Mouse (Mus musculus) stomach, embryonic 15.5 days (tissue): ENCODE measurements at regions not wholly inside any gene's neighbourhood (a gene's known extent, or its start where the extent isn't known, plus 50 kb on each side); places are given as distances from the start of the nearest gene placed in this dataset.
A peak's percentile ranks its signal among the peaks of the same experiment; 100 is the strongest.

Experiments
- ATAC-seq: fragments of 200-750 bp; cut with Nextera tagmentation; 2 replicates; pipeline ENCODE4 v1.8.0; 2017; ENCODE audit warnings: low read depth, moderate number of reproducible peaks, moderate TSS enrichment; ENCODE audit not compliant: insufficient read depth, low FRiP score
- H3K27ac ChIP-seq: fragments of 300-500 bp; sonication (generic); 2 replicates; pipeline ENCODE4 v1.5.1; 2015; ENCODE audit warnings: mild to moderate bottlenecking, inconsistent platforms
- H3K27me3 ChIP-seq: fragments of 300-500 bp; sonication (generic); replicated peaks from 2 replicates; pipeline ENCODE4 v1.6.1; 2015; ENCODE audit warnings: inconsistent platforms
- H3K36me3 ChIP-seq: fragments of 300-500 bp; sonication (generic); 2 replicates; pipeline ENCODE4 v1.6.1; 2015; ENCODE audit warnings: inconsistent platforms
- H3K4me1 ChIP-seq: fragments of 300-500 bp; sonication (generic); 2 replicates; pipeline ENCODE4 v1.6.1; 2015; ENCODE audit warnings: inconsistent platforms
- H3K4me2 ChIP-seq: fragments of 300-500 bp; sonication (generic); 2 replicates; pipeline ENCODE4 v1.6.1; 2015; ENCODE audit warnings: mild to moderate bottlenecking, inconsistent platforms
- H3K4me3 ChIP-seq: fragments of 300-500 bp; sonication (generic); replicated peaks from 2 replicates; pipeline ENCODE4 v1.5.1; 2015; ENCODE audit warnings: inconsistent platforms
- H3K9ac ChIP-seq: fragments of 300-500 bp; sonication (generic); 2 replicates; pipeline ENCODE4 v1.6.1; 2015; ENCODE audit warnings: inconsistent platforms
- H3K9me3 ChIP-seq: fragments of 300-500 bp; sonication (generic); 2 replicates; pipeline ENCODE4 v1.6.1; 2016; ENCODE audit warnings: inconsistent platforms
- WGBS: fragments of 180-500 bp; shearing (Covaris S2); methylation state at CpG from one replicate; pipeline ENCODE4 v1.1.7; 2015; 5-methylcytosine and 5-hydroxymethylcytosine counted together

- H3K36me3 ChIP-seq: no peaks in the 10 kb centered on the region
- H3K4me1 ChIP-seq: peaks cover 4% of the 10 kb centered on the region; the same call in 1 of the 2 replicates
- no peak overlapping the region for H3K4me2 ChIP-seq
- no peak for ATAC-seq
- no peak overlapping the region for H3K4me3 ChIP-seq
- no peaks in the 10 kb centered on the region for H3K9me3 ChIP-seq
- no peaks in the 10 kb centered on the region for H3K27me3 ChIP-seq
- WGBS: 39% methylated on average over 9 of the region's 9 CpGs
- 0 out of 2 replicates have a peak overlapping the region, but pooled peaks have one; percentile 13 for H3K27ac ChIP-seq
- no peak overlapping the region for H3K9ac ChIP-seq
Observed at GRCm38 (mm10) chr13:97487746-97488473, 247.0 kb downstream of the Enc1 start.

GRCm38 (mm10) chr13:97486490-97486889 is 245.6 kb downstream of the Enc1 start:
- Histone ChIP-seq H3K9ac (no peak overlapping the region), H3K4me1 (peaks cover 4% of the 10 kb centered on the region; the same call in 1 of the 2 replicates), H3K4me3 (no peak overlapping the region), H3K4me2 (no peak overlapping the region), H3K9me3 (no peaks in the 10 kb centered on the region), H3K27me3 (no peaks in the 10 kb centered on the region), H3K36me3 (no peaks in the 10 kb centered on the region), H3K27ac (no peak overlapping the region)
- ATAC-seq: no peak
- WGBS: 75% methylated on average over 2 of the region's 2 CpGs

- Histone ChIP-seq H3K4me2 (no peak overlapping the region), H3K27ac (no peak overlapping the region), H3K27me3 (no peaks in the 10 kb centered on the region), H3K4me3 (no peak overlapping the region), H3K9ac (no peak overlapping the region), H3K36me3 (no peaks in the 10 kb centered on the region), H3K4me1 (peaks cover 4% of the 10 kb centered on the region; the same call in 1 of the 2 replicates), H3K9me3 (no peaks in the 10 kb centered on the region)
- 67% methylated on average over 5 of the region's 5 CpGs for WGBS
- ATAC-seq: no peak
Observed at GRCm38 (mm10) chr13:97485886-97486285, 245.0 kb downstream of the Enc1 start.

GRCm38 (mm10) chr13:97484808-97485545 is 244.1 kb downstream of the Enc1 start:
- ATAC-seq: no peak
- 80% methylated on average over 20 of the region's 20 CpGs for WGBS
- H3K4me3 ChIP-seq: no peak overlapping the region

GRCm38 (mm10) chr13:97483681-97484080 is 242.8 kb downstream of the Enc1 start:
- Histone ChIP-seq H3K4me3 (no peak overlapping the region), H3K4me1 (peaks cover 4% of the 10 kb centered on the region; the same call in 1 of the 2 replicates), H3K9me3 (no peaks in the 10 kb centered on the region), H3K9ac (no peak overlapping the region), H3K36me3 (no peaks in the 10 kb centered on the region), H3K27ac (no peak overlapping the region), H3K4me2 (no peak overlapping the region), H3K27me3 (no peaks in the 10 kb centered on the region)
- no peak for ATAC-seq
- WGBS: 87% methylated on average over 8 of the region's 8 CpGs

More at GRCm38 (mm10) chr13:97484808-97485545, 244.1 kb downstream of the Enc1 start:
- H3K9me3 ChIP-seq: no peaks in the 10 kb centered on the region
- no peak overlapping the region for H3K4me2 ChIP-seq
- peaks cover 4% of the 10 kb centered on the region; the same call in 1 of the 2 replicates for H3K4me1 ChIP-seq
- no peak overlapping the region for H3K9ac ChIP-seq
- no peak overlapping the region for H3K27ac ChIP-seq
- H3K36me3 ChIP-seq: no peaks in the 10 kb centered on the region
- H3K27me3 ChIP-seq: no peaks in the 10 kb centered on the region

- H3K4me2 ChIP-seq: no peak overlapping the region
- H3K27me3 ChIP-seq: no peaks in the 10 kb centered on the region
- 95% methylated on average over 3 of the region's 3 CpGs for WGBS
- 0 out of 2 replicates have a peak, but pooled peaks cover under 1% of the 10 kb centered on the region for H3K4me1 ChIP-seq
- no peak overlapping the region for H3K27ac ChIP-seq
- no peaks in the 10 kb centered on the region for H3K9me3 ChIP-seq
- no peak for ATAC-seq
- H3K9ac ChIP-seq: no peak overlapping the region
- H3K4me3 ChIP-seq: no peak overlapping the region
- H3K36me3 ChIP-seq: no peaks in the 10 kb centered on the region
Observed at GRCm38 (mm10) chr13:97482439-97482946, 241.6 kb downstream of the Enc1 start.

GRCm38 (mm10) chr13:97481259-97481658 is 240.4 kb downstream of the Enc1 start:
- Histone ChIP-seq H3K27me3 (no peaks in the 10 kb centered on the region), H3K4me3 (no peak overlapping the region), H3K9ac (no peak overlapping the region), H3K27ac (no peak overlapping the region), H3K4me2 (no peak overlapping the region), H3K4me1 (no peaks in the 10 kb centered on the region), H3K36me3 (no peaks in the 10 kb centered on the region), H3K9me3 (no peaks in the 10 kb centered on the region)
- WGBS: 81% methylated on average over 2 of the region's 2 CpGs
- ATAC-seq: no peak

GRCm38 (mm10) chr13:97479066-97479586 is 238.2 kb downstream of the Enc1 start:
- H3K9me3 ChIP-seq: no peaks in the 10 kb centered on the region
- no peak overlapping the region for H3K4me2 ChIP-seq
- H3K27me3 ChIP-seq: no peaks in the 10 kb centered on the region
- no peak overlapping the region for H3K9ac ChIP-seq
- no peak for ATAC-seq
- no peak overlapping the region for H3K27ac ChIP-seq
- no peak overlapping the region for H3K4me3 ChIP-seq
- 71% methylated on average over 10 of the region's 10 CpGs for WGBS
- no peaks in the 10 kb centered on the region for H3K36me3 ChIP-seq
- H3K4me1 ChIP-seq: no peaks in the 10 kb centered on the region

- Histone ChIP-seq H3K9me3 (no peaks in the 10 kb centered on the region), H3K9ac (no peak overlapping the region), H3K4me1 (no peaks in the 10 kb centered on the region), H3K36me3 (no peaks in the 10 kb centered on the region), H3K4me2 (no peak overlapping the region), H3K4me3 (no peak overlapping the region), H3K27me3 (no peaks in the 10 kb centered on the region), H3K27ac (no peak overlapping the region)
- no peak for ATAC-seq
- WGBS: 80% methylated on average over 3 of the region's 3 CpGs
Observed at GRCm38 (mm10) chr13:97473971-97474365, 233.1 kb downstream of the Enc1 start.

GRCm38 (mm10) chr13:97473256-97473970 is 232.5 kb downstream of the Enc1 start:
- Histone ChIP-seq H3K4me2 (no peak overlapping the region), H3K27ac (no peak overlapping the region), H3K27me3 (no peaks in the 10 kb centered on the region), H3K9ac (no peak overlapping the region), H3K9me3 (no peaks in the 10 kb centered on the region), H3K36me3 (no peaks in the 10 kb centered on the region), H3K4me1 (no peaks in the 10 kb centered on the region), H3K4me3 (no peak overlapping the region)
- ATAC-seq: no peak
- 91% methylated on average over 7 of the region's 7 CpGs for WGBS

- H3K9ac ChIP-seq: no peak overlapping the region
- no peaks in the 10 kb centered on the region for H3K4me1 ChIP-seq
- H3K4me3 ChIP-seq: no peak overlapping the region
- WGBS: 56% methylated on average over 10 of the region's 10 CpGs
- no peak for ATAC-seq
- H3K9me3 ChIP-seq: no peaks in the 10 kb centered on the region
- H3K36me3 ChIP-seq: no peaks in the 10 kb centered on the region
- H3K27me3 ChIP-seq: no peaks in the 10 kb centered on the region
- H3K27ac ChIP-seq: no peak overlapping the region
- H3K4me2 ChIP-seq: no peak overlapping the region
Observed at GRCm38 (mm10) chr13:97469999-97470398, 229.1 kb downstream of the Enc1 start.
